Mouse (Mus musculus) liver, embryonic 15.5 days (tissue): Measurements from ENCODE around the gene Katnbl1. TPM values are rescaled to one million over a fixed set of nuclear protein-coding genes. Genes with fewer than 3 reads are reported as not detected.

Source experiments
- ATAC-seq: fragments of 200-750 bp; cut with Nextera tagmentation; 2 replicates; pipeline ENCODE4 v1.8.0; 2017; ENCODE audit warnings: moderate number of reproducible peaks, mild to moderate bottlenecking, moderate library complexity; ENCODE audit not compliant: insufficient read depth
- H3K27ac ChIP-seq: fragments of 300-500 bp; sonication (generic); replicated peaks from 2 replicates; pipeline ENCODE4 v1.5.1; 2015; ENCODE audit warnings: mild to moderate bottlenecking, inconsistent platforms
- H3K27me3 ChIP-seq: fragments of 300-500 bp; sonication (generic); 2 replicates; pipeline ENCODE4 v1.6.1; 2015; ENCODE audit warnings: mild to moderate bottlenecking, inconsistent platforms
- H3K36me3 ChIP-seq: fragments of 300-500 bp; sonication (generic); replicated peaks from 2 replicates; pipeline ENCODE4 v1.6.1; 2015; ENCODE audit warnings: moderate library complexity, mild to moderate bottlenecking, inconsistent platforms
- H3K4me1 ChIP-seq: fragments of 300-500 bp; sonication (generic); replicated peaks from 2 replicates; pipeline ENCODE4 v1.6.1; 2015; ENCODE audit warnings: inconsistent platforms
- H3K4me2 ChIP-seq: fragments of 300-500 bp; sonication (generic); 2 replicates; pipeline ENCODE4 v1.6.1; 2015; ENCODE audit warnings: moderate library complexity, mild to moderate bottlenecking, inconsistent platforms
- H3K4me3 ChIP-seq: fragments of 300-500 bp; sonication (generic); replicated peaks from 2 replicates; pipeline ENCODE4 v1.5.1; 2015; ENCODE audit warnings: mild to moderate bottlenecking, inconsistent platforms
- H3K9ac ChIP-seq: fragments of 300-500 bp; sonication (generic); 2 replicates; pipeline ENCODE4 v1.6.1; 2015; ENCODE audit warnings: moderate library complexity, mild to moderate bottlenecking, inconsistent platforms
- H3K9me3 ChIP-seq: fragments of 300-500 bp; sonication (generic); replicated peaks from 2 replicates; pipeline ENCODE4 v1.6.1; 2016; ENCODE audit warnings: inconsistent platforms
- WGBS: fragments of 180-500 bp; shearing (Covaris S2); methylation state at CpG from one replicate; pipeline ENCODE4 v1.1.7; 2015; ENCODE audit warnings: mixed read lengths; ENCODE audit not compliant: insufficient replicate concordance; 5-methylcytosine and 5-hydroxymethylcytosine counted together
- polyA plus RNA-seq: library from polyadenylated mRNA; unstranded; fragments of >200 nt; fragmentation: Nextera tagmentation; extraction: Ambion mirVana; gene quantifications from 2 replicates; pipeline ENCODE4 v1.2.1, GENCODE M21; 2015

Katnbl1 gene
- 15.7 and 17.1 TPM in 2 replicates for polyA plus RNA-seq

- peak within 1 kb of the TSS; percentile 96 for H3K9ac ChIP-seq
- H3K36me3 ChIP-seq = 0 out of 2 replicates have a peak, but pooled peaks cover 4% of the 10 kb centered on the region
- H3K9me3 ChIP-seq = no peaks in the 10 kb centered on the region
- H3K27me3 ChIP-seq = no peaks in the 10 kb centered on the region
- peak within 1 kb of the TSS; percentile 98 for H3K4me3 ChIP-seq
- under 1% methylated on average over 68 of the region's 72 CpGs for WGBS
- ATAC-seq = peak; percentile 99
- H3K27ac ChIP-seq = peak within 1 kb of the TSS; percentile 92
- H3K4me2 ChIP-seq = peak within 1 kb of the TSS; percentile 77
- peaks cover 37% of the 10 kb centered on the region for H3K4me1 ChIP-seq
These were observed at the start of gene Katnbl1 for GRCm38 (mm10) chr2:112378973-112379898. Gene Katnbl1, plus strand, starts transcription at chr2:112379211.

- H3K27ac ChIP-seq = no peak overlapping the region
- H3K9me3 ChIP-seq = no peaks in the 10 kb centered on the region
- H3K9ac ChIP-seq = no peak overlapping the region
- H3K4me3 ChIP-seq = no peak overlapping the region
- H3K27me3 ChIP-seq = no peaks in the 10 kb centered on the region
- H3K36me3 ChIP-seq = peaks cover 28% of the 10 kb centered on the region
- ATAC-seq = peak; percentile 58; the same call in 1 of the 2 replicates
- H3K4me1 ChIP-seq = peaks cover 26% of the 10 kb centered on the region
- WGBS = 49% methylated on average over 4 of the region's 4 CpGs
- H3K4me2 ChIP-seq = peak overlapping the region; percentile 21; the same call in 1 of the 2 replicates
These were observed 46.7 kb upstream of the Katnbl1 start for GRCm38 (mm10) chr2:112332051-112332898.

- Histone ChIP-seq H3K4me3 (no peak overlapping the region), H3K4me2 (no peak overlapping the region), H3K4me1 (peaks cover 6% of the 10 kb centered on the region), H3K27ac (no peak overlapping the region), H3K9ac (no peak overlapping the region), H3K36me3 (peaks cover 49% of the 10 kb centered on the region), H3K27me3 (no peaks in the 10 kb centered on the region), H3K9me3 (no peaks in the 10 kb centered on the region)
- 85% methylated on average over 6 of the region's 6 CpGs for WGBS
- ATAC-seq = no peak
These were observed 41.8 kb upstream of the Katnbl1 start for GRCm38 (mm10) chr2:112337211-112337610.

GRCm38 (mm10) chr2:112339736-112340135 is 39.3 kb upstream of the Katnbl1 start:
- H3K4me2 ChIP-seq = no peak overlapping the region
- H3K27me3 ChIP-seq = no peaks in the 10 kb centered on the region
- no peak overlapping the region for H3K4me3 ChIP-seq
- WGBS = 59% methylated on average over 2 of the region's 2 CpGs
- peaks cover 49% of the 10 kb centered on the region for H3K36me3 ChIP-seq
- H3K4me1 ChIP-seq = no peaks in the 10 kb centered on the region
- ATAC-seq = no peak
- no peaks in the 10 kb centered on the region for H3K9me3 ChIP-seq
- H3K9ac ChIP-seq = no peak overlapping the region
- no peak overlapping the region for H3K27ac ChIP-seq

GRCm38 (mm10) chr2:112341117-112341516 is 37.9 kb upstream of the Katnbl1 start:
- no peaks in the 10 kb centered on the region for H3K9me3 ChIP-seq
- no peak overlapping the region for H3K27ac ChIP-seq
- H3K4me2 ChIP-seq = no peak overlapping the region
- peaks cover 40% of the 10 kb centered on the region for H3K36me3 ChIP-seq
- no peak overlapping the region for H3K4me3 ChIP-seq
- H3K9ac ChIP-seq = no peak overlapping the region
- no peaks in the 10 kb centered on the region for H3K4me1 ChIP-seq
- H3K27me3 ChIP-seq = no peaks in the 10 kb centered on the region
- ATAC-seq = no peak
- WGBS = 64% methylated on average over 3 of the region's 3 CpGs

GRCm38 (mm10) chr2:112348246-112348645 is 30.8 kb upstream of the Katnbl1 start:
- H3K9me3 ChIP-seq = no peaks in the 10 kb centered on the region
- H3K4me3 ChIP-seq = no peak overlapping the region
- no peak overlapping the region for H3K27ac ChIP-seq
- H3K4me1 ChIP-seq = no peaks in the 10 kb centered on the region
- WGBS = 69% methylated on average over 3 of the region's 3 CpGs
- H3K27me3 ChIP-seq = no peaks in the 10 kb centered on the region
- H3K36me3 ChIP-seq = peaks cover 57% of the 10 kb centered on the region
- no peak for ATAC-seq
- H3K4me2 ChIP-seq = no peak overlapping the region
- no peak overlapping the region for H3K9ac ChIP-seq

- Histone ChIP-seq H3K27ac (no peak overlapping the region), H3K36me3 (peaks cover 85% of the 10 kb centered on the region)
These were observed 25.1 kb upstream of the Katnbl1 start for GRCm38 (mm10) chr2:112353685-112354455.

GRCm38 (mm10) chr2:112359611-112360010 is 19.4 kb upstream of the Katnbl1 start:
- H3K36me3 ChIP-seq = peaks cover 91% of the 10 kb centered on the region
- 66% methylated on average over 2 of the region's 2 CpGs for WGBS
- H3K9me3 ChIP-seq = no peaks in the 10 kb centered on the region
- ATAC-seq = no peak
- H3K27me3 ChIP-seq = no peaks in the 10 kb centered on the region
- H3K4me3 ChIP-seq = no peak overlapping the region
- no peaks in the 10 kb centered on the region for H3K4me1 ChIP-seq
- H3K4me2 ChIP-seq = no peak overlapping the region
- H3K27ac ChIP-seq = no peak overlapping the region
- H3K9ac ChIP-seq = no peak overlapping the region

More at GRCm38 (mm10) chr2:112353685-112354455, 25.1 kb upstream of the Katnbl1 start:
- H3K4me3 ChIP-seq = no peak overlapping the region
- no peak for ATAC-seq
- 81% methylated on average over 7 of the region's 7 CpGs for WGBS
- no peaks in the 10 kb centered on the region for H3K27me3 ChIP-seq
- H3K9me3 ChIP-seq = no peaks in the 10 kb centered on the region
- no peak overlapping the region for H3K4me2 ChIP-seq
- H3K4me1 ChIP-seq = no peaks in the 10 kb centered on the region
- H3K9ac ChIP-seq = no peak overlapping the region

- Histone ChIP-seq H3K27me3 (no peaks in the 10 kb centered on the region), H3K4me3 (no peak overlapping the region), H3K4me1 (no peaks in the 10 kb centered on the region), H3K9ac (no peak overlapping the region), H3K27ac (no peak overlapping the region), H3K4me2 (no peak overlapping the region), H3K36me3 (peaks cover 92% of the 10 kb centered on the region), H3K9me3 (no peaks in the 10 kb centered on the region)
- WGBS = 85% methylated on average over 12 of the region's 12 CpGs
- no peak for ATAC-seq
These were observed 18.8 kb upstream of the Katnbl1 start for GRCm38 (mm10) chr2:112360012-112360780.

GRCm38 (mm10) chr2:112360781-112361169 is 18.2 kb upstream of the Katnbl1 start:
- no peak overlapping the region for H3K9ac ChIP-seq
- H3K4me3 ChIP-seq = no peak overlapping the region
- 64% methylated on average over 2 of the region's 2 CpGs for WGBS
- peaks cover 87% of the 10 kb centered on the region for H3K36me3 ChIP-seq
- no peak for ATAC-seq
- no peak overlapping the region for H3K27ac ChIP-seq
- no peaks in the 10 kb centered on the region for H3K4me1 ChIP-seq
- H3K4me2 ChIP-seq = no peak overlapping the region
- H3K27me3 ChIP-seq = no peaks in the 10 kb centered on the region
- no peaks in the 10 kb centered on the region for H3K9me3 ChIP-seq
